Mouse (Mus musculus): ENCODE measurements at regions not wholly inside any gene's neighbourhood (a gene's known extent, or its start where the extent isn't known, plus 50 kb on each side); places are given as distances from the start of the nearest gene placed in this dataset.
A peak's percentile ranks its signal among the peaks of the same experiment; 100 is the strongest.
"Not testable (repeated sequence)": the region's sequence is repeated elsewhere in the genome, so short reads cannot be mapped to it uniquely, and the experiment has no call there.

- peak in 1 of 2 experiments; percentile 59 for DNase-seq (ENCODE audit: extremely low spot score in 1 of 2, low spot score in 1 of 2)
These were observed 86.3 kb downstream of the Kcnk1 start for GRCm38 (mm10) chr8:126081279-126081678.

DNA sequence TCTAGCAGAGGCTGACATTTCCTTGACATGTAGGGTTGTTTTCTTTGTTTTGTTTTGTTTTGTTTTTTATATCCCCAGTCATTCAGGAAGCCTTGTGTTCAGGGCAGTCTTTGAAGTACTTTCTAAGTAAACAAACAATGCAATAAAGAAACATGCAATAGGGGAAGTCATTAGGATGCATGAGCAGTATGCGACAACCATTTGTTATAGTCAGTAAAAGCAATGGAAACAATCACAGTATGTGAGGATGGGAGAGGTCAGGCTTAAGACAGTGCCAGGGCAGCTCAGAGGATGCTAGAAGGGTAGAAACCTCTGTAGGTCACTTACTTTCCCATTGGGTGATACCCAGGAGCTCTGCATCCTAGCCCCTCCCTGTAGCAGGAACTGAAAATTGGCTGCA is 87.9 kb downstream of the Kcnk1 start:
- DNase-seq (ENCODE audit: extremely low spot score in 1 of 2, low spot score in 1 of 2): no peak

GRCm38 (mm10) chr8:126090772-126091171 is 95.8 kb downstream of the Kcnk1 start:
- no peak for DNase-seq (ENCODE audit: extremely low spot score in 1 of 2, low spot score in 1 of 2)

GRCm38 (mm10) chr8:126094005-126094404 is 99.0 kb downstream of the Kcnk1 start:
- DNase-seq (ENCODE audit: extremely low spot score in 1 of 2, low spot score in 1 of 2): no peak

GRCm38 (mm10) chr8:126096056-126096455 is 101.1 kb downstream of the Kcnk1 start:
- DNase-seq (ENCODE audit: extremely low spot score in 1 of 2, low spot score in 1 of 2): no peak

- peak in 1 of 2 experiments; percentile 45 for DNase-seq (ENCODE audit: extremely low spot score in 1 of 2, low spot score in 1 of 2)
These were observed 101.7 kb downstream of the Kcnk1 start for GRCm38 (mm10) chr8:126096636-126097170.

DNA sequence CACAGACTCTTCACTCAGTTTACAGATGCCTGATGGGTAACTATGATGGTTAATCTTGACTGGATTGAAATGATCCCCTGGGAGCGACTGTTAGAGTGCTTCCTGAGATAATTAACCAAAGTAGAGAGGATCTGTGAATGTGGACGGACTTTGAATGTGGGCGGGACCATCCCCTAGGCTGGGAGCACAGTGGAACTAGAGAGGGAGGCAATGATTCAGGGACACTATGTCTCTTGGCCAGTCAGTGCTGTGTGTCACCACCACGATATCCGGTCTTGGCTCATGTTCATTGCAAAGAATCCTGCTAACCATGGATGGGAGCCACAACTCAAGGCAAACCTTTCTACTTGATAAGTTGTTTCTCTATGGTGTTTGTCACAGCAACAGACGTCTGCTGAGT is 103.9 kb downstream of the Kcnk1 start:
- no peak for DNase-seq (ENCODE audit: extremely low spot score in 1 of 2, low spot score in 1 of 2)

- no peak for DNase-seq (ENCODE audit: extremely low spot score in 1 of 2, low spot score in 1 of 2)
These were observed 104.9 kb downstream of the Kcnk1 start for GRCm38 (mm10) chr8:126099889-126100288.

GRCm38 (mm10) chr8:126105043-126105442 is 110.1 kb downstream of the Kcnk1 start:
- peak in 1 of 2 experiments; percentile 54 for DNase-seq (ENCODE audit: extremely low spot score in 1 of 2, low spot score in 1 of 2)

GRCm38 (mm10) chr8:126126041-126126440 is 131.1 kb downstream of the Kcnk1 start:
- DNase-seq (ENCODE audit: extremely low spot score in 1 of 2, low spot score in 1 of 2): no peak

DNA sequence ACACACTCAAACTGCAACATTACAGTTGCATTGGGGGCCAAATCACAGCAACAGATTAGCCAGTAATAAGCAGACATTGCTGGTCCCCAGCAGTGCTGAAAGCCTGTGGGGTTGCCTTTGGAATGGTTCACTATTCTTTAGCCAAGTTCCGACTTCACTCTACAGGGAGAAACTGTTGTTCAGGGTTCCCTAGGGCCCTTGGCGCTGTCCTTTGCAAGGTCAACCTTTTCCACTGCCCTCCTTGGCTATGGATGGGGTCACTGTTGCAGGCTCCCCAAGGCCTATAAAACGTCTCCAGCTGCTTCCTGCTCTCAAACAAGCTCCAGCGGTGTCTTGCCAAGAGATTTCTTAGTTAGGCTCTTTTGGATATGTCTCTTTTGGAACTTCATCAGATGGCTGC is 137.1 kb downstream of the Kcnk1 start:
- no peak for DNase-seq (ENCODE audit: extremely low spot score in 1 of 2, low spot score in 1 of 2)

GRCm38 (mm10) chr8:126132918-126133317 is 137.9 kb downstream of the Kcnk1 start:
- not testable (repeated sequence) for DNase-seq (ENCODE audit: extremely low spot score in 1 of 2, low spot score in 1 of 2)

- DNase-seq (ENCODE audit: extremely low spot score in 1 of 2, low spot score in 1 of 2): no peak
These were observed 140.1 kb downstream of the Kcnk1 start for GRCm38 (mm10) chr8:126135100-126135499.

- no peak for DNase-seq (ENCODE audit: extremely low spot score in 1 of 2, low spot score in 1 of 2)
These were observed 140.6 kb downstream of the Kcnk1 start for GRCm38 (mm10) chr8:126135573-126135972.

- DNase-seq (ENCODE audit: extremely low spot score in 1 of 2, low spot score in 1 of 2): no peak
These were observed 142.0 kb downstream of the Kcnk1 start for GRCm38 (mm10) chr8:126136946-126137345.

DNA sequence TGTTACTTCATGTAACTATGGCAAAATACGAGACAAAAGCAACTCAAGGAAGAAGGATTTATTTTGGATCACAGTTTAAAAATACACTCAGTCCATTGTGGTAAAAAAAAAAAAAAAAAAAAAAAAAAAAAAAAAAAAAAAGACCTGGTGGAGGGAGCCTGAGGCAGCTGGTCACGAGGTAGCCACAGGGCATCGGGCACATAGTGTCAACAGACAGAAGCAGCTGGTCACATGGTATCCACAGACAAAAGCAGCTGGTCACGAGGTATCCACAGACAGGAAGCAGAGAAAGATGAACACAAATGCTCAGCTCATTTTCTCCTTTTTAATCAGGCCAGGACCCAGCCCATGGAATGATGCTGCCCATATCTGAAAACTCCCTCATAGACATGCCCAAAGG is 142.5 kb downstream of the Kcnk1 start:
- DNase-seq (ENCODE audit: extremely low spot score in 1 of 2, low spot score in 1 of 2): no peak

DNA sequence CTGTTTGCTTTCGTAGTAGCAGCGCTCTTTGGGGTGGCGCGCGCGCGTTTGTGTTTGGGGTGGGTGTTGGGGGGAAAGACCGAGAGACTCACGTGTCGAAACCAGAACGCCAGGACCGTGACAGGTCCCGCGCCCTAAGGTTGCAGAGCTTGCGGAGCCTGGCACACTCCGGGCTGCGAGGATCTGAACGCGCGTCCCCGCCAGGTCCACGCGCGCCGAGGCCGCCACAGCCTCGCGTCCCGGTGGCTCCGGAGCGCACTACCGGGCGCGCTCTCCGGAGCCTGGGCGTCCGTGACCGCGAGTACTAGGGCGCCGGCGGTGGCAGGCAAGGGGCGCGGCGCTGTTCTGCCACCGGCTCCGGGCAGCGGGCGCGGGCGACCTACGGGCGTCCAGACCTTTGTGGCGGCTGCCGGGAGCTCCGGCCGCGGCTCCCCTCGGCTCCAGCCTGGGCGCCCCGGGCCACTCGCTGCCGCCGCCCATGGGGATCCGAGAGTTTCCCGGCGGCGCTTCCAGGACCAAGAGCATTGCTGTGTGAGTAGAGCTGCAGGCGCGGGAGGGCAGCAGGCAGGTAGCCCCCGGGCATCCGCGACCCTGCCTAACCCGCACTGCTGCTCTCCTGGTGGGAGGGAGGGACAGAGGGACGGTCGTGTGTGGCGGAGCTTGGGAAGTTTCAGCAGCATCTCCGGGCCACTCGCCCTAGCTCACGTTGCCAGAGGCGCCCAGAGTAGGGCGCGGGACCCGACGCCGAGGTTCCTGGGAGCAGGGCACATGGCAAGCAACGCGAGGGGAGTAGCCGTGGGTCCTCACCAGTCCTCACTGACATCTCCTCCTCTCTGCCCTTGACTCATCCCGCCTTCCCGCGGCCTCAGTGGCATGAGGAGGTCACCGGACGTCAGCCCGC is 143.9 kb downstream of the Kcnk1 start:
- DNase-seq (ENCODE audit: extremely low spot score in 1 of 2, low spot score in 1 of 2): peak in 1 of 2 experiments; percentile 34

DNA sequence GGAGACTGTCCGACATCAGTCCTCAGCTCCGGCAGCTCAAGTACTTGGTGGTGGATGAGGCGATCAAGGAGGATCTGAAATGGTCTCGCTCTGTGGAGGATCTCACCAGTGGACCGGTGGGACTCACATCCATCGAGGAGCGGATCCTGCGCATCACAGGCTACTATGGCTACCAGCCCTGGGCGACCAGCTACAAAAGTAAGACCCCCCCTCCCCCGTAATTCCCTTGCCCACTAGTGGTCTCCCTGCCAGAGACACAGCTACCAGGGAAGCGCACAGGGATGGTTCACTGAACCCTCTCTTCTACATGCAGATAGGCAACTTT is 144.5 kb downstream of the Kcnk1 start:
- no peak for DNase-seq (ENCODE audit: extremely low spot score in 1 of 2, low spot score in 1 of 2)

DNA sequence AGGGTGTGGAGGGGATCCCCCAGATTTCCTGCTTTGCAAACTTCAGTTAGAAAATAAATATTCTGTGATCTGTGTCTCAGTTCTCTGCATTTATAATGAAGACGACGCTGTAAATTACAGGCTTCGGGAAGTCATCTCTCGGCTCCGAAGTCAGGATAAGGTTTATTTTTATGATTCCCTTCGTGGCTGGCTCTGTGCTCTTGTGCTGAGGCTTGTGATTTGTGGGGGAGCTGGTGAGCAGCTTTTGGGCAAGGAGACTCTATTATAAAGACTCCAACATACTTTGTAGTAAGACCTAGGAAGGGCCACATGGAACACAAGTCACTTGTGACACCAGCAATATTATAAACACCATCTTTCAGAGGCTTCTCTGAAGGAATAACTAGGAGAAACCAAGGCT is 146.0 kb downstream of the Kcnk1 start:
- DNase-seq (ENCODE audit: extremely low spot score in 1 of 2, low spot score in 1 of 2): no peak

GRCm38 (mm10) chr8:126151527-126151926 is 146.8 kb upstream of the Slc35f3 start:
- DNase-seq (ENCODE audit: extremely low spot score in 1 of 2, low spot score in 1 of 2): no peak

GRCm38 (mm10) chr8:126153955-126154354 is 144.4 kb upstream of the Slc35f3 start:
- DNase-seq (ENCODE audit: extremely low spot score in 1 of 2, low spot score in 1 of 2): no peak

- DNase-seq (ENCODE audit: extremely low spot score in 1 of 2, low spot score in 1 of 2): no peak
These were observed 140.7 kb upstream of the Slc35f3 start for GRCm38 (mm10) chr8:126157452-126158185.
